Mouse (Mus musculus) thymus, postnatal 25 days (tissue): ENCODE results near the gene Zfp593.

Source experiments
- DNase-seq: peaks from one replicate; pipeline ENCODE4 v3.0.0; 2022

The Zfp593 gene

DNA sequence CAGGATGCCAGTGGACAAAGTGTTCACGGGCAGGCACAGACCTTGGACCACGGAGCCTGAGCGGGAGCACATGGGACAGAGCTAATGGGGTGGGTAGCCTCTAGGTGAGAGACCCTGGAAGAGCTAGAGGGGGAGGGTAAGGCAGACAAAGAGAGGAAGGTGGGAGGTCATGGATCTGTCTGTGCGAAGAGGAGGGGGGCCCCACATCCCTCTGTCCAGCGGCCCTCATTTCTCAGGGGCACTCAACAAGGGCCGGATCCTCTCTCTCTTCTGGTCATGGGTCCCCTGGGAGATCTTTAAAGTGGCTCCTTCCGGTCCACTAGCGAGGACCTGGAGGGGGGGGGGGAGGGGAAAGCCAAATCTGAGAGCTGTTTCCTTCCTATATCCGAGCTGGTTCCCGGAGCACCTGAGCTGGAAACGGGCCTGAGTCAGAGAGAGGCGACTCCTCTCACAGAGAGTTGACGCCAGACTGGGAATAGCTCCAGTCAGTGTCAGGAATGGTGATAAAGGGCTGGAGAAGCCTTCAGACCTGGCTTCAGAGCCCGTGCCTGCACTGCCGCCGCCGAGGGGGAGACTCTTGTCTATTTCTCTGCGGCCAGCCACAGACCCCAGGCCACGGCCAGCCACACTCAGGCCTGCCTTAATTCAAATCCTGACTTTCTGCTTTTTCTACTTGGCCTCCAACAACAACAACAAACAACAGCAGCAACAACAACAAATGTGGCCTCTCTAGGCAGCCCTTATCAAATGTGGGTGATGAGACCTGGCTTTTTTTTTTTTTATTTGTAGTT lies 11.2 kb upstream of the Zfp593 start:
- no peak for DNase-seq

GRCm38 (mm10) chr4:134255854-134256253 lies 10.5 kb upstream of the Zfp593 start:
- DNase-seq, result no peak

GRCm38 (mm10) chr4:134254835-134255234 lies 9.4 kb upstream of the Zfp593 start:
- DNase-seq, result no peak

GRCm38 (mm10) chr4:134253722-134254324 lies 8.4 kb upstream of the Zfp593 start, which contains the start of gene Grrp1:
TSS of gene Grrp1 (minus strand) at chr4:134254106.
- no peak for DNase-seq

DNA sequence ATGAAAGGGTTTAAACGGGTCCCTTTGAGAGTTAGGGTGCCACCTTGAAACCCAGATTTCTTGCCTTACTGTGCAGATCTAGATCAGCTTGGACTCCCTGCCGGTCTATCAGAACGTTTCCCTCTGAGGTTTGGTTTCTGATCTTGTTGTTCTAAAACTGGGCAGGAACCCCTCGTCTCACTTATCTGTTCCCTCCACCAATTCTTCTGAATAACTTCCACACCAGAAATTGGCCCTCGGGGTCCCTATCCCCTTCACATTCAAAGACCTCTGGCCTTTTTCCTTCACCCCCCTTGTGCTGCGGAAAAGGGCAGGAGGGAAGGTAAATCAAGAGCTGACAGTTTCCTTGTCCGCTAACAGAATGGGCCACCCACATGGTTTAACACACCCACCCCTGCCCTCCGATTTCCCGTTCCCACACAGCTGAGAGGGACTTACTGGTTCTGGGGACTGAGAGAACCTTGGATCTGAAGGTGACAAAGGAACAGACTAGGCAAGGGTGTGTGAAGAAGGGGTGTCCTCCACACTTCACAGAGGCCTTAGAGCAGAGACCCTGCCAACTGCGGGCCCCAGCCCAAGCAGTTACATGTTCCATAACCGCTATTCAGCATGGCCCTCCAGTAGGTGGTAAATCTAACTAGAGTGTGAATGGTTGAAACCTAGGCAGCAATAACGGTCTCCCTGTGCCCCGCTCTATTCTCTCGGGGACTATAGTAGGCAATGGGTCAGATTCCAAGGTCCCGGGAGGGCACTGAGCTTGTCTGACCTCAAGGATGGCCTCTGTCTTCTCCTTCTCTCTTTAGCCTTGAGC lies 7.7 kb upstream of the Zfp593 start:
- DNase-seq, result no peak

GRCm38 (mm10) chr4:134252131-134252910 lies 6.9 kb upstream of the Zfp593 start:
- DNase-seq, result no peak

DNA sequence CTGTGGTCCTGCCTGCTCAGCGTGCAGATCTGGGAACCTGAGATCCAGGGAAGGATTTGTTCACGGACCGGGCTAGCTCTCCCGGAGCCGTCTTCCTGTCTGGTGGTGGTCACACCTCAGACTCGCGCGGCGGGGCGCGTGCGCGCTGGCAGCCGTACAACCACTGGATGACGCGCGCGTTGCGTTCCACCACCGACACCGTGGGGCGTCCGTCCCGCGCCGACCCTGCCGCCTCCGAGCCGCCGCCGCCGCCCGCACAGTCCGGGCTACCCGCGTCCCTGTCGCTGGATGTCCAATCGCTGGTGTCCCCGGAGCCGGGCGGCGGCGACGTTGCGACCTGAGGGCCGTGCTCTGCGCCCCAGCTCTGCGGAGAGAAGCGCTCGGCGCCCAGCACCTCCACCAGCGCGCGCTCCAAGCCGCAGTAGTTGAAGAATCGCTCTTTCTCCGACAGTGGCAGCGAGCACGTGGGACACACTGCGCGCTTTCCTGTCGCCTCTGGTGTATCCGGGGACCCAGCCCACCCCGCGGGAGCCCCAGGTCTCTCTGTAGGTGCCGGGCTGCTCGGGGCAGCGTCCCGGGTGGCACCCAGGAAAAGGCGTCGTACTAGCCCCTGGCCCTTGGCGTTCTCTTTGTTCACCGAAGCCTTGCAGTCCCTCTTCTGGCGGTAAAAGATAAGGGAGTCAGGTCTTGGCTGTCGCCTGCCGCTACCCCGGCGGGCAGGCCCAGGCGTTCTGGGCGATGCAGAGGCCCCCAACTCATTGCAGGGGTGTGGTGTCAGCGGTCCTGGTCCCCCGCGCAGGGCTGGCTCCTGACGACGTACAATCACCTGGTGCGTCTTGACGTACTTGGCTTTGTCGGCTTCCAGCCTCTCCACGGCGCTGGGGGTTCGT lies 6.1 kb upstream of the Zfp593 start:
- DNase-seq, result peak; percentile 51

DNA sequence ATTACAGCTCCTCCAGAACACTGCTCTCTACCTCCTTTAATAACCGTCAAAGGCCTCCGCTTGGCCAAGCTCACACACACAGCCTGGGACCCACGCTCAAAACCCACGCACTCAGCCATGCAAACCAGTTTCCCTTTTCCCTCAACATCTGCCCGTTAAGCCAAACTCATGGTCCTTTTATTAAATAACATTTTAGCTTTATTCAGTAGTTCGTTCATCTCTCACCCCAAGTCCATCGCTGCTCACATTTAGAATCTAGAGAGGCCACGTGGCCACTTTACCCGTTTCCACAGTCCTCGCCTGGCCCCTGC lies 5.5 kb upstream of the Zfp593 start:
- no peak for DNase-seq

DNA sequence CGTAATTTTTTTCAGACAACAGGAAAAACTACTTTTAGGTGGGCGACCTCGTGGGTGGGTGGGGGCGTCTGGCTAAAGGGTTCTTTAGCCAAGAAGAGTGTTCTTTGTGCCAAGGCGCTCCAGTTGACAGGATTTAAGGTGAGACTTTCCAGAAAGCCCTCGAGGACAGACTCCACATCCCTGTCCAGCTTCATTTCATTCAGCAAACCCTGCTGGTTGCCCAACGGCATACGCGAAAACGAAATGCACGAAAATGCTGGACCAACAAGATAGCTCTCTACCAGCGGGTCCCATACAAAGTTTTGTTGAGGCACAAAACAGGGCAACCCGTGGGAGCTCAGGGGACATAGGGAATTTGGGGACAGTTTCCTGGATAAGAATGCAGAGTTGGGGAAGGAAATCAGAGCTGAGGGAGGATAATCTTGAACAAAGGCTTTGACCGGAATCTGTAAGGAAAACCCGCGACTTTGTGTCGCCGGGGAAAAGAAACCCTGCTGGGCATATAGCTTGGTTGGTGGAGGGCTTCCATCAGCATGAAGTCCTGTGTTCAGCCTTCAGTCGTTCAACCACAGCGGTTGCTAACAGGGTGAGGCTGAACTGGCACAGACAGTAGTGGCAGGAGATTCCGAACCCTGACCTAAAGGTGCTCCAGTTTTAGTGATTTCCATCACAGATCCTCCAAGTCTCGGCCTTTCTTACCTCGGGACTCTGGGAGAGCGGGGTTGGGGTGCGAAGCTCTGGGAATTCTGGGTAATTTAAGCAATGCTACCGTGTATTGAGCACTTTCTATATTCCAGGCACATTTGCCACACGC lies 4.9 kb upstream of the Zfp593 start:
- no peak for DNase-seq

GRCm38 (mm10) chr4:134249651-134250050 lies 4.3 kb upstream of the Zfp593 start:
- DNase-seq, result peak; percentile 76

DNA sequence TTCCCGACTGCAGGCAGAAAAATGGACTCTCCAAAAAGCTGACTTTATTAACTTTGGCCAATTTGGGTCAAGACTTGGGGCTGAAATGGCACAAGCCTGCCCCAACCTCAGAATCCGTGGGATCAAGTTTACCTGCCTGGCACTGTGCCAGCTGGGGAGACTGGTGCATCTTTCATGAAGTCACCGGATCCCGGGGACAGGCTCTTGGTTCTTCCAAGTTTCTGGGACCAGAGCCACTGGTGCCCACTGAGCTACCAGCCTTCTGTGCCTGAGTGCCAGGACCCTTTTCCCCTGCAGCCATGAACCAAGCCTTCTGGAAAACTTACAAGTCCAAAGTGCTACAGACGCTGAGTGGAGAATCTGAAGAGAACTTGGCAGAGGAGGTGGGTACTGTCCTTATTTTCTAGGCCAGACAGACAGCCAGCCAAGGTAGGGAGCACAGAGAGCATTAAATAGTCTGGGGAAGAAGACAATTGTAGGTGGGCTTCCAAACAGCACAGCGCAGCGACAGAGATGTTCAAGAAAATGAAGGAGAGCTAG lies 1.4 kb upstream of the Zfp593 start, which contains the start of gene Gm30191:
Gm30191 (plus strand) TSS at position 217 of the 540 bp plus-strand sequence.
- DNase-seq, result no peak

DNA sequence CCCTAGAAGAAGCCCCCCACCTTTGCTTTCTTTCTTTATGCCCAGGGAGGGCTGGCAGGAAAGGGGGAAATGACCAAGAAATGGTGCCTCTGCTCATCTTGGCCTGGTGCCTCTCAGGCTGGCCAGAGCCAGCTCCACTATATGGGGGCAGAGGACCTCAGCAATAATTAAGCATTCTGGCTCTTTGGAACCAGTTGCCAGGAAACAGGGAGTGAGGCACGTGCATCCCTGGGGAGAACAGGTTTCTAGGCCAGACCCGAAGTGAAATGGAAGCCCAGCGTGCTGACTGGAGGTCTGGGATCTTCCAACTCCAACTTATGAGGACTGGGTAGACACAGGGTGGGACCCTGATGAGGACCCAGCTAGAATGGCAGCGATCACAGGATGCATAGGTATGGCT lies 864 bp upstream of the Zfp593 start:
- DNase-seq, result no peak

- DNase-seq, result no peak
These were observed 1.7 kb downstream of the Zfp593 start, which contains the start of gene E130218I03Rik for GRCm38 (mm10) chr4:134243516-134244250. TSS of gene E130218I03Rik (plus strand) at chr4:134243662.

DNA sequence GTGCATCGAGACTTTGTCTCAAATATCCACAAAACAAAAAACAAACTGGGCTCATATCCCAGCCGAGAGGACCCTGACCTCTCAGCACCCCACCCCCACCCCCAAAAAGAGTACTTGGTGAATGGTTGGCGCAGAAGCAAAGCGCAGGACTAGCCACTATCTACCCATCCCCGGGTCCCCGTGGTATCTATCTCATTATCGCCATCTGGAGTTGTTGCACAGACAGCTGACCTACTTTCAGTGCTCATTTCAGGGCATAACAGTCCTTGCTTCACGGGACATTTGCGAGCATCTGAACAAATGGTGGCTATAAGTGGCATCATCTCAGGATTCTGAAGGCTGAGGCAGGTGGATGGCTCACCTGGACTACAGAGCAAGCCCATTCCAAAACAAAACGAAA lies 6.7 kb downstream of the Zfp593 start:
- no peak for DNase-seq

GRCm38 (mm10) chr4:134238279-134238651 lies 7.1 kb downstream of the Zfp593 start, which contains the start of gene Cnksr1:
TSS of gene Cnksr1 (minus strand) at chr4:134238399.
- no peak for DNase-seq

- no peak for DNase-seq
These were observed 7.7 kb downstream of the Zfp593 start for GRCm38 (mm10) chr4:134237582-134238278.

DNA sequence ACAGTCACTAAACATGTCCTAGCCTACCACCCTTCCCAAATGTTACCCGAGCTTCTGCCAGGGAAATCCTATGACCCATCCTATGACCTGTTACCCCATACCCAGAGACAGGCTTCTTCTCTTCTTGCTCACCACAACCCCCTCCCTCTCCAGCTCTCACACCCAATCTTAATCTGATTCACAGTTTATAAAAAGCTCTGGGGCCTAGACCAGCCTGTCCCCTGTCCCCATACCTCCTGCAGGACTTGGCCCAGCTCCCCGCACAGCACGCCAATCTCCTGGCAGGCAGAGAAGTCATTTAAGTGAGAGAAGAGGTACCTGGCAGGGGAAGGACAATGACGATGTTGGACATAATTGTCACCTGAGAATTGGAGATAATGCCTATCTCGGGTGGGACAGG lies 10.5 kb downstream of the Zfp593 start:
- DNase-seq, result no peak

GRCm38 (mm10) chr4:134230431-134230830 lies 15.0 kb downstream of the Zfp593 start:
- no peak for DNase-seq

DNA sequence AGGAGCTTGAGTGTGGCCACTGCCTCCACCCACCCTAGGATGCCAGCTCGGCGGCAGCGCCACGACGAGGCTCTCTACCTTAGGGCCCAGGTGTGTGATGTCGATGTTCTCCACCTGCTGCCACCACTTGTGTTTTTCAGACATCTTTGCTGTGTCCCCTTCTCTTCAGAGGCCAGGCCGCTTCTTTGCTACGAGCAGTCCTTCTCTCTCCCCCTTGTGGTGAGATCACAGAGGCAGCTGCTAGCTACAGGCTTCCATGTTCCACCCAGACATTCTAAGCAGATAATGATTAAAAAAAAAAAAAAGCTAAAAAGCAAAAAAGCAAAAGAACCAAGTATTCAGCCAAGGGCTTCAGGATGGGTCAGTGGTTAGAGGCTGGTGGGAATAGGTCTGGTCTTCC lies 18.2 kb downstream of the Zfp593 start, which contains the start of gene Catsper4:
Catsper4 (minus strand) TSS at position 190 of the 400 bp plus-strand sequence.
- no peak for DNase-seq
